Mouse (Mus musculus) kidney, postnatal 0 days (tissue): ENCODE results near the gene Ccdc69. TPM values are rescaled to one million over a fixed set of nuclear protein-coding genes. Genes with fewer than 3 reads are reported as not detected.

ENCODE experiments used
- ATAC-seq: fragments of 200-750 bp; cut with Nextera tagmentation; replicated peaks from 2 replicates; pipeline ENCODE4 v1.8.0; 2017; ENCODE audit warnings: low read depth, moderate number of reproducible peaks, moderate TSS enrichment, moderate library complexity; ENCODE audit not compliant: low FRiP score
- DNase-seq: peaks from one replicate; pipeline ENCODE4 v3.0.0-alpha.2; 2016; ENCODE audit warnings: low spot score
- H3K27ac ChIP-seq: fragments of 300-500 bp; sonication (generic); 2 replicates; pipeline ENCODE4 v1.5.1; 2014; ENCODE audit warnings: mild to moderate bottlenecking
- H3K27me3 ChIP-seq: fragments of 300-500 bp; sonication (generic); 2 replicates; pipeline ENCODE4 v1.6.1; 2014; ENCODE audit warnings: low read length, mixed read lengths; ENCODE audit not compliant: insufficient read depth
- H3K36me3 ChIP-seq: fragments of 300-500 bp; sonication (generic); 2 replicates; pipeline ENCODE4 v1.6.1; 2014; ENCODE audit warnings: low read length, mixed read lengths; ENCODE audit not compliant: insufficient read depth
- H3K4me1 ChIP-seq: fragments of 300-500 bp; sonication (generic); replicated peaks from 2 replicates; pipeline ENCODE4 v1.6.1; 2014; ENCODE audit warnings: antibody characterized with exemption, low read length, mixed read lengths; ENCODE audit not compliant: insufficient read depth
- H3K4me2 ChIP-seq: fragments of 300-500 bp; sonication (generic); 2 replicates; pipeline ENCODE4 v1.6.1; 2014; ENCODE audit warnings: mild to moderate bottlenecking, low read length, moderate library complexity, mixed read lengths
- H3K4me3 ChIP-seq: fragments of 300-500 bp; sonication (generic); replicated peaks from 2 replicates; pipeline ENCODE4 v1.5.1; 2014; ENCODE audit warnings: low read depth, low read length
- H3K9ac ChIP-seq: fragments of 300-500 bp; sonication (generic); 2 replicates; pipeline ENCODE4 v1.6.1; 2014; ENCODE audit warnings: low read depth, low read length
- H3K9me3 ChIP-seq: fragments of 300-500 bp; sonication (generic); replicated peaks from 2 replicates; pipeline ENCODE4 v1.6.1; 2016; ENCODE audit warnings: low read length, inconsistent platforms, mixed read lengths
- CTCF ChIP-seq: IDR thresholded peaks from 2 replicates; pipeline ENCODE4 v1.5.1; 2016; ENCODE audit warnings: antibody characterized with exemption, low read depth, mild to moderate bottlenecking, moderate library complexity
- WGBS: fragments of 180-500 bp; shearing (Covaris S2); extraction: QIAGEN DNeasy Blood & Tissue Kit; methylation state at CpG from one replicate; pipeline ENCODE4 v1.1.7; 2014; 5-methylcytosine and 5-hydroxymethylcytosine counted together
- polyA plus RNA-seq: library from polyadenylated mRNA; unstranded; fragments of >200 nt; fragmentation: Nextera tagmentation; extraction: Ambion mirVana; gene quantifications from 2 replicates; pipeline ENCODE4 v1.2.1, GENCODE M21; 2015

The Ccdc69 gene
- polyA plus RNA-seq, 1 experiment from 2014 or later, result 2.5 TPM

DNA sequence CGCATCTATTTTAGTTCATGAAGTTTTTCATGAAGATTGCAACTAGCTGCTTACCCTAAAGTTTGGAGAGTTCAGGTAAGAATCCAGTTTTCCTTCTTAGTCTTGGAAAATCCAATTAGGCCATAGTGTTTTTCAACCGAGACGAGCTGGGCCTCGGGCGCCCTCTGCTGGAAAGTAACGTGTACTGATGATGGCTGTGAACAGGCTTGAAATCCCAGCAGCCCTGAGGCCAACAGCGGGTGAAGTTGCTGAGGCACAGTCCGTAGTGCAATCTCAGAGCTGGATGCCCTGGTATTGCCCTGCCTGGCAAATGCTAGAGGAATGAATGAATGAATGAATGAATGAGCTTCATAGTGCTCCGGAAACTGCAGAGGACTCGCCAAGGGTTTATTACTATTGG is 9.1 kb upstream of the Ccdc69 start:
- H3K9me3 ChIP-seq, result no peaks in the 10 kb centered on the region
- no peaks in the 10 kb centered on the region for H3K36me3 ChIP-seq
- no peaks in the 10 kb centered on the region for H3K4me1 ChIP-seq
- 12% methylated on average over 10 of the region's 10 CpGs for WGBS
- no peaks in the 10 kb centered on the region for H3K27me3 ChIP-seq
- H3K4me3 ChIP-seq, result no peak overlapping the region
- peak; percentile 88 for DNase-seq
- H3K27ac ChIP-seq, result no peak overlapping the region
- no peak overlapping the region for H3K4me2 ChIP-seq
- TF ChIP-seq CTCF, result peak; percentile 97
- H3K9ac ChIP-seq, result no peak overlapping the region
- peak; percentile 36; the same call in 1 of the 2 replicates for ATAC-seq

DNA sequence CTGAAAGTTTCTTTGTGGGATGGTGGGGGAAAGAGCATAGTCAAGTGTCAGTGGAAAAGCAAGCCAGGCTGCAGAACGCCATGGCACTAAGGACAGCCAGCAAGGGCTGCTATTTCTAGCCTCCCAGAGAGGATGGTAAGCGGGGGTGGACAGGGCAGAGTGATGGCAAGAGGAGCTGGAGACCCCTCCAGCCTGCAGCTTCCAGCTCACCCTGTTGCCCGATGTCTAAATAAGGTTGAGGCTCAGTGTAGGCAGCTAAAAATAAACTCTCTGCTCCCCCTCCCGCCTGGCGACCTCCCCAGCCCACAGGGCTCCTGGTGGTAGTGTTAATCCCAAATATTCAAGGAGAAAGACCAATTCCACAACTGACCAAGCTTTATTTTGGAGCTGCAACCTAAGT is 7.5 kb upstream of the Ccdc69 start:
- no peak for TF ChIP-seq CTCF
- H3K4me3 ChIP-seq, result no peak overlapping the region
- DNase-seq, result no peak

DNA sequence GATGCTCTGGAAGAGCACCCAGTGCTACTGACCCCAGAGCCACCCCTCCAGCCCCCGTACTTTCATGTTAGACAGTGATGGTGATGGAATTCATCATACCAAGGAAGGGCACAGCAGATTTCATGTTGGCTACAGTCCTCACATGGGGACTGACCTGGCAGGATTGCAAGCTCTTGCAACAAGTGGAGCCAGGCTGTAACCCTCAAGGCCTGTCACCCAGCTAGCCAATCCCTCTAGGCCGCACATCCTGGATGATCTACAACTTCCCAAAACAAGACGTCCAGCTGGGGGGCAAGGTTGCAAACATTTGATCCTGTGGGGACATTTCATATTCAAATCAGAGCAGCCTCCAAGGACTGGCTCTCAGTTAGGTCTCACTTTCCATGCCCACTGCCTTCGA is 6.7 kb upstream of the Ccdc69 start:
- no peak overlapping the region for H3K4me3 ChIP-seq
- H3K4me1 ChIP-seq, result no peaks in the 10 kb centered on the region
- DNase-seq (no peak), ATAC-seq (no peak)
- no peak overlapping the region for H3K27ac ChIP-seq
- no peaks in the 10 kb centered on the region for H3K27me3 ChIP-seq
- H3K9ac ChIP-seq, result no peak overlapping the region
- H3K36me3 ChIP-seq, result no peaks in the 10 kb centered on the region
- no peak overlapping the region for H3K4me2 ChIP-seq
- no peaks in the 10 kb centered on the region for H3K9me3 ChIP-seq
- 57% methylated on average over 4 of the region's 4 CpGs for WGBS
- no peak for TF ChIP-seq CTCF

More for the DNA sequence above, 7.5 kb upstream of the Ccdc69 start:
- no peaks in the 10 kb centered on the region for H3K9me3 ChIP-seq
- no peak for ATAC-seq
- no peak overlapping the region for H3K27ac ChIP-seq
- no peak overlapping the region for H3K9ac ChIP-seq
- H3K27me3 ChIP-seq, result no peaks in the 10 kb centered on the region
- no peaks in the 10 kb centered on the region for H3K36me3 ChIP-seq
- H3K4me2 ChIP-seq, result no peak overlapping the region
- 51% methylated on average over 5 of the region's 5 CpGs for WGBS
- no peaks in the 10 kb centered on the region for H3K4me1 ChIP-seq

DNA sequence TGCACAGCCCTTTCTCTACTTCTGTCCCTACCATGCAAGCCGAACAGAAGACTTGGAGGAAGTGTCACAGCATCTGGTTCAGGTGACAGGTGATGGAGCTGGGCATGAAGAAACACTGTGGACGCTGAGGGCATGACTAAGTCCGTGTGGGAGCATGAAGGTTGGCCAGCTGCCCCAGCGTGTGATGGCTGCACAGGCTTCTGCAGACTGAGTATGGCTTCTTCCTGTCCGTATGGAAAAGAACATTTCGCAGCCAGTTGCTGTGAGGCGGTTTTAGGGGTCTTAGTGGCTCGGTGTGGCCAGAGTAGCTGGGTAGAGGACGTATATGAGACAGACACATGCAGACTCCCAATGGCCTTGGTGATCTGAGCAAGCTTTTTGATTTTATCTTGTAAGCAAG is 3.3 kb upstream of the Ccdc69 start:
- Histone ChIP-seq H3K4me3 (no peak overlapping the region), H3K9ac (no peak overlapping the region), H3K27me3 (no peaks in the 10 kb centered on the region), H3K4me2 (no peak overlapping the region), H3K4me1 (0 out of 2 replicates have a peak, but pooled peaks cover 6% of the 10 kb centered on the region), H3K9me3 (no peaks in the 10 kb centered on the region), H3K27ac (no peak overlapping the region), H3K36me3 (no peaks in the 10 kb centered on the region)
- no peak for TF ChIP-seq CTCF
- WGBS, result 92% methylated on average over 9 of the region's 9 CpGs
- no peak for DNase-seq
- ATAC-seq, result no peak

DNA sequence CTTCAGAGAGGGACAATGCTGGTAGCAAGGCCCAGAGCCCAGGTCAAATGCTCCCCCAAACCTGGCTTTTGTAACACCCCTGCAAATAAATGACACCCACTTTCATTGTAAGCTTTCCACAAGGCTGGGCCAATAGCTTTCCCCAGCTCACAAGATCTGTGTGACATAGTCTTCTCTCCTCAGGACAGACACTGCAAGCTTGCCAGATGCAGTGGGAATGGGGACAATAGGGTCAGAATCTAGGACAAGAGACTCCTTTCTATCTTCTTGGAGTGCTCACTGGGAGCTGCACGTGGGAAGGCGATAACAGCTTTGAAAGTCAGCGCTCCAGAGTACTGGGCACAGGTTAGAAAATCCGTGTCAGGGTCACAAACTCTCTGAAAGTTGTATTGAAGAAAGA is 1.2 kb upstream of the Ccdc69 start:
- Histone ChIP-seq H3K36me3 (no peaks in the 10 kb centered on the region), H3K9ac (no peak overlapping the region), H3K27ac (no peak overlapping the region), H3K4me3 (no peak overlapping the region), H3K9me3 (no peaks in the 10 kb centered on the region), H3K4me2 (no peak overlapping the region), H3K27me3 (no peaks in the 10 kb centered on the region), H3K4me1 (0 out of 2 replicates have a peak, but pooled peaks cover 6% of the 10 kb centered on the region)
- DNase-seq (no peak), ATAC-seq (no peak)
- WGBS, result 83% methylated on average over 4 of the region's 4 CpGs
- TF ChIP-seq CTCF, result no peak

DNA sequence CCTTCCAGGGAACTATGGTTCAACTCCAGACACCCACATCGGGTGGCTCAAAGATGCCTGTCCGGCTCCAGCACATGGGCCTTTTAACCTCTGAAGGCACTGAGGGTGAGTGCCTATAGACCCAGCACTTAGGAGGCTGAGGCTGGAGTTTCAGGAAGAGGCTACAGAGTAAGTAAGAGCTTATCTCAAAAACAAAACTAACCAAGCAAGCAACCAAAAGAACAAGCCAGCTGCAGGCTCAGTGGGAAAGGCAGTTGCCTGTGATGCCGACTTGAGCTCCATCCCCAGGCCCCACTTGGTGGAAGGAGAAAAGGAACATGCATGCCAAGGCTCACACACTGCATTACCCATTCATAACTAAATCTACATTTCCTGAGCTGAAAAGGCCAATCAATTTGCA is 571 bp upstream of the Ccdc69 start:
- ATAC-seq (no peak), DNase-seq (no peak)
- TF ChIP-seq CTCF, result no peak
- Histone ChIP-seq H3K9ac (no peak overlapping the region; the same call in 1 of the 2 replicates), H3K9me3 (no peaks in the 10 kb centered on the region), H3K36me3 (no peaks in the 10 kb centered on the region), H3K4me3 (no peak overlapping the region), H3K4me2 (peak overlapping the region; percentile 93; the same call in 1 of the 2 replicates), H3K27ac (no peak overlapping the region), H3K4me1 (0 out of 2 replicates have a peak, but pooled peaks cover 6% of the 10 kb centered on the region), H3K27me3 (no peaks in the 10 kb centered on the region)
- 36% methylated on average over 3 of the region's 3 CpGs for WGBS

DNA sequence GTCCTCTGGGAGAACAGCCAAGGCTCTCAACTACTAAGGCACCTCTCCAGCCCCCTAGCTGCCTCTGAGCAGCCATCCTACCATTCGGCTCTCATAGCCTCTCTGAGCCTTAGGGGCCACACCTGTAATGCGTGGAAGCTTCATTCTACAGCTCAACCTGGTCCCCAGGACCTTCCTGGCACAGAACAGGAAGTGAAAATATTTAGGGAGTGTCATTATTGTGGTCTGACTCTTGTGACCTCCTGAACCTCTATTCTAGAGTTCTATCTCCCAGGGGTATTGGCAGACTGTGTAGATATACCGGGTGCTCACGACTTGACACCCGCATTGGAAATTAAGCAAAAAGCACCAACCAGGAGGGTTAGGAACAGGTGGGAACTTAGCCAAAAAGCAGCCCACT is 1.7 kb downstream of the Ccdc69 start:
- DNase-seq (no peak), ATAC-seq (no peak)
- Histone ChIP-seq H3K27ac (no peak overlapping the region), H3K9ac (no peak overlapping the region), H3K36me3 (no peaks in the 10 kb centered on the region), H3K4me3 (no peak overlapping the region), H3K4me2 (no peak overlapping the region), H3K27me3 (no peaks in the 10 kb centered on the region), H3K4me1 (0 out of 2 replicates have a peak, but pooled peaks cover 6% of the 10 kb centered on the region), H3K9me3 (no peaks in the 10 kb centered on the region)
- no peak for TF ChIP-seq CTCF
- 82% methylated on average over 5 of the region's 5 CpGs for WGBS
